Mouse (Mus musculus) lung, postnatal 10 days (tissue): Measurements from ENCODE around the gene Pola1.
"Not testable (repeated sequence)": the region's sequence is repeated elsewhere in the genome, so short reads cannot be mapped to it uniquely, and the experiment has no call there.

Experiments used
- DNase-seq: peaks from one replicate; pipeline ENCODE4 v3.0.0; 2021

The Pola1 gene

GRCm38 (mm10) chrX:93428956-93429737 is 202.8 kb downstream of the Pola1 start:
- DNase-seq, result no peak

GRCm38 (mm10) chrX:93400871-93401270 is 231.1 kb downstream of the Pola1 start:
- DNase-seq, result not testable (repeated sequence)

- DNase-seq, result no peak
Measured at GRCm38 (mm10) chrX:93397089-93397488, 234.9 kb downstream of the Pola1 start.

- DNase-seq, result no peak
Measured at GRCm38 (mm10) chrX:93377285-93377972, 254.5 kb downstream of the Pola1 start.

- DNase-seq, result no peak
Measured at GRCm38 (mm10) chrX:93373503-93373902, 258.5 kb downstream of the Pola1 start.

GRCm38 (mm10) chrX:93369708-93370107 is 262.2 kb downstream of the Pola1 start:
- DNase-seq, result no peak

GRCm38 (mm10) chrX:93368211-93368610 is 263.7 kb downstream of the Pola1 start:
- DNase-seq, result no peak

- DNase-seq, result no peak
Measured at GRCm38 (mm10) chrX:93321336-93321735, 310.6 kb downstream of the Pola1 start.

- no peak for DNase-seq
Measured at GRCm38 (mm10) chrX:93319979-93320378, 312.0 kb downstream of the Pola1 start.

- DNase-seq, result no peak
Measured at GRCm38 (mm10) chrX:93317577-93317976, 314.4 kb downstream of the Pola1 start.

GRCm38 (mm10) chrX:93305780-93306179 is 326.2 kb downstream of the Pola1 start:
- no peak for DNase-seq

- no peak for DNase-seq
Measured at GRCm38 (mm10) chrX:93301798-93302197, 330.2 kb downstream of the Pola1 start.

- no peak for DNase-seq
Measured at GRCm38 (mm10) chrX:93300183-93300815, 331.7 kb downstream of the Pola1 start.

- no peak for DNase-seq
Measured at GRCm38 (mm10) chrX:93299771-93300170, 332.2 kb downstream of the Pola1 start.

- no peak for DNase-seq
Measured at GRCm38 (mm10) chrX:93299046-93299626, 332.8 kb downstream of the Pola1 start.

- no peak for DNase-seq
Measured at GRCm38 (mm10) chrX:93297001-93297441, 334.9 kb downstream of the Pola1 start.

GRCm38 (mm10) chrX:93295819-93296218 is 336.1 kb downstream of the Pola1 start:
- DNase-seq, result no peak

- no peak for DNase-seq
Measured at GRCm38 (mm10) chrX:93294736-93295490, 337.0 kb downstream of the Pola1 start.

- DNase-seq, result no peak
Measured at GRCm38 (mm10) chrX:93292031-93292430, 339.9 kb downstream of the Pola1 start.

- no peak for DNase-seq
Measured at GRCm38 (mm10) chrX:93289851-93290380, 342.0 kb downstream of the Pola1 start.

- no peak for DNase-seq
Measured at GRCm38 (mm10) chrX:93289076-93289475, 342.9 kb downstream of the Pola1 start.

- DNase-seq, result no peak
Measured at GRCm38 (mm10) chrX:93288339-93288738, 343.6 kb downstream of the Pola1 start.
